Mouse (Mus musculus) MEL (cell line): ENCODE measurements at regions not wholly inside any gene's neighbourhood (a gene's known extent, or its start where the extent isn't known, plus 50 kb on each side); places are given as distances from the start of the nearest gene placed in this dataset.

Experiments
- DNase-seq: peaks from one replicate; pipeline ENCODE4 v3.0.0; 2011; ENCODE audit warnings: low read depth, low spot score
- H3K27ac ChIP-seq: 2 replicates; pipeline ENCODE4 v1.5.1; 2012; ENCODE audit warnings: low read depth, mild to moderate bottlenecking, control low read depth, low read length, moderate library complexity; ENCODE audit not compliant: control insufficient read depth
- H3K27me3 ChIP-seq, 2 experiments: fragments of 150-350 bp in 1 of 2; sonication (generic) in 1 of 2; 2 replicates each; pipeline ENCODE4 v1.6.1; 2012; ENCODE audit warnings: low read length in 2 of 2, mild to moderate bottlenecking in 2 of 2, improper control_type of control experiment in 1 of 2, moderate library complexity in 1 of 2; ENCODE audit not compliant: insufficient read depth in 2 of 2, control insufficient read depth in 1 of 2
- H3K36me3 ChIP-seq, 2 experiments: 2 replicates each; pipeline ENCODE4 v1.6.1; 2012 to 2014; ENCODE audit warnings: low read length in 2 of 2, improper control_type of control experiment in 1 of 2, inconsistent platforms in 1 of 2, mild to moderate bottlenecking in 1 of 2; ENCODE audit not compliant: insufficient read depth in 2 of 2, control insufficient read depth in 1 of 2
- H3K4me1 ChIP-seq, 2 experiments: fragments of 150-350 bp in 1 of 2; sonication (generic) in 1 of 2; 2 replicates each; pipeline ENCODE4 v1.6.1; 2012; ENCODE audit warnings: low read length in 2 of 2, improper control_type of control experiment in 1 of 2, mild to moderate bottlenecking in 1 of 2; ENCODE audit not compliant: insufficient read depth in 2 of 2, control insufficient read depth in 1 of 2
- H3K4me3 ChIP-seq, 2 experiments: fragments of 150-350 bp in 1 of 2; sonication (generic) in 1 of 2; 2 replicates each; pipeline ENCODE4 v1.5.1; 2012; ENCODE audit warnings: low read depth in 2 of 2, low read length in 2 of 2, mild to moderate bottlenecking in 2 of 2, moderate library complexity in 2 of 2, control low read depth in 1 of 2, improper control_type of control experiment in 1 of 2; ENCODE audit not compliant: control insufficient read depth in 1 of 2, insufficient read depth in 1 of 2
- H3K79me2 ChIP-seq: 2 replicates; pipeline ENCODE4 v1.6.1; 2012; ENCODE audit warnings: mild to moderate bottlenecking, low read length, moderate library complexity; ENCODE audit not compliant: control insufficient read depth, poor library complexity, insufficient read depth
- H3K9ac ChIP-seq: 2 replicates; pipeline ENCODE4 v1.6.1; 2012; ENCODE audit warnings: low read depth, mild to moderate bottlenecking, control low read depth, low read length, moderate library complexity; ENCODE audit not compliant: control insufficient read depth, poor library complexity, severe bottlenecking
- H3K9me3 ChIP-seq: fragments of 150-350 bp; sonication (generic); replicated peaks from 2 replicates; pipeline ENCODE4 v1.6.1; 2012; ENCODE audit warnings: mild to moderate bottlenecking, low read length, improper control_type of control experiment, moderate library complexity; ENCODE audit not compliant: insufficient read depth
- CHD2 ChIP-seq: IDR thresholded peaks from 2 replicates; pipeline ENCODE4 v1.6.1; 2011; ENCODE audit warnings: low read length, improper control_type of control experiment
- EP300 ChIP-seq, 2 experiments: IDR thresholded peaks; 2 replicates each; pipeline ENCODE4 v1.6.1; 2011; ENCODE audit warnings: improper control_type of control experiment in 2 of 2, low read length in 2 of 2, low read depth in 1 of 2, mild to moderate bottlenecking in 1 of 2
- MAFK ChIP-seq: IDR thresholded peaks from 2 replicates; pipeline ENCODE4 v1.6.1; 2011; ENCODE audit warnings: low read depth, mild to moderate bottlenecking, low read length, improper control_type of control experiment, borderline replicate concordance
- MEF2A ChIP-seq: IDR thresholded peaks from 2 replicates; pipeline ENCODE4 v1.6.1; 2014; ENCODE audit warnings: low read depth, mild to moderate bottlenecking, inconsistent platforms, low read length, improper control_type of control experiment; ENCODE audit not compliant: poor library complexity, insufficient replicate concordance, severe bottlenecking; ENCODE audit errors: extremely low read depth
- MXI1 ChIP-seq: IDR thresholded peaks from 2 replicates; pipeline ENCODE4 v1.6.1; 2011; ENCODE audit warnings: mild to moderate bottlenecking, low read depth, low read length, improper control_type of control experiment
- MYC ChIP-seq: IDR thresholded peaks from 2 replicates; pipeline ENCODE4 v1.6.1; 2011; ENCODE audit warnings: low read depth, mild to moderate bottlenecking, low read length, improper control_type of control experiment, moderate library complexity
- POLR2A ChIP-seq, 2 experiments: IDR thresholded peaks; 2 replicates each; pipeline ENCODE4 v1.6.1; 2011 to 2012; ENCODE audit warnings: low read length in 2 of 2, mild to moderate bottlenecking in 2 of 2, control low read depth in 1 of 2, improper control_type of control experiment in 1 of 2, low read depth in 1 of 2, moderate library complexity in 1 of 2; ENCODE audit not compliant: control insufficient read depth in 1 of 2, insufficient read depth in 1 of 2, poor library complexity in 1 of 2
- POLR2AphosphoS2 ChIP-seq: IDR thresholded peaks from 2 replicates; pipeline ENCODE4 v1.6.1; 2011; ENCODE audit warnings: low read length, improper control_type of control experiment
- RAD21 ChIP-seq: IDR thresholded peaks from 2 replicates; pipeline ENCODE4 v1.6.1; 2011; ENCODE audit warnings: mild to moderate bottlenecking, low read depth, low read length, improper control_type of control experiment
- RCOR1 ChIP-seq: IDR thresholded peaks from 2 replicates; pipeline ENCODE4 v1.6.1; 2012; ENCODE audit warnings: low read depth, mild to moderate bottlenecking, inconsistent platforms, low read length, improper control_type of control experiment
- SMC3 ChIP-seq: IDR thresholded peaks from 2 replicates; pipeline ENCODE4 v1.6.1; 2011; ENCODE audit warnings: low read depth, low read length, improper control_type of control experiment
- TAL1 ChIP-seq: IDR thresholded peaks from 2 replicates; pipeline ENCODE4 v1.6.1; 2012; ENCODE audit warnings: mild to moderate bottlenecking, inconsistent platforms, low read length, moderate library complexity, mixed read lengths
- TBP ChIP-seq: IDR thresholded peaks from 2 replicates; pipeline ENCODE4 v1.8.0; 2011; ENCODE audit warnings: low read depth, low read length, improper control_type of control experiment
- TCF12 ChIP-seq: IDR thresholded peaks from 2 replicates; pipeline ENCODE4 v1.6.1; 2014; ENCODE audit warnings: low read depth, mild to moderate bottlenecking, inconsistent platforms, low read length, improper control_type of control experiment, moderate library complexity
- UBTF ChIP-seq: IDR thresholded peaks from 2 replicates; pipeline ENCODE4 v1.6.1; 2012; ENCODE audit warnings: low read depth, mild to moderate bottlenecking, inconsistent platforms, low read length, improper control_type of control experiment, moderate library complexity, borderline replicate concordance; ENCODE audit not compliant: insufficient read depth
- USF2 ChIP-seq, 2 experiments: IDR thresholded peaks; 2 replicates each; pipeline ENCODE4 v1.6.1; 2011 to 2012; ENCODE audit warnings: improper control_type of control experiment in 2 of 2, low read length in 2 of 2, borderline replicate concordance in 1 of 2, inconsistent platforms in 1 of 2, low read depth in 1 of 2, mild to moderate bottlenecking in 1 of 2; ENCODE audit not compliant: insufficient read depth in 1 of 2
- ZC3H11A ChIP-seq: IDR thresholded peaks from 2 replicates; pipeline ENCODE4 v1.6.1; 2012; ENCODE audit warnings: low read depth, mild to moderate bottlenecking, inconsistent platforms, low read length, improper control_type of control experiment
- ZMIZ1 ChIP-seq: IDR thresholded peaks from 2 replicates; pipeline ENCODE4 v1.6.1; 2012; ENCODE audit warnings: low read depth, mild to moderate bottlenecking, inconsistent platforms, low read length, improper control_type of control experiment, moderate library complexity

DNA sequence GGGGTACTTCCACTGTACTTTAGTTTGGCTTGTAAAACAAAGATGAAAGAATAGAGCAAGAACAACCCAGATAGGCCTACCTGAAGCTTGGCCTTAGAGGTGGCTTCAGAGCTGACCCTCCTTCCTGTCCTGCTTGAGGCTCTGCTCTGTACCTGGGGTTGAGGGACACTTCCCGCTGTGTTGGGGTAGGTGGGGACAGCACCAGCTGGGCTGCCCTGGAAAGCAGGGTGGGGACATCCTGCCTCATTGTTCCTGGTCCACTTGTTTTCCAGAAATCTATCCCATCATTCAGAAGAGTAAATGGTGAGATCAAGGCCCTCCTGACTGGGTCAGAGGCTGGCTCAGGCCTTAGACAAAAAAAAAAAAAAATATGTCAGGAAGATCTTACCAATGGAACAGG is 141.9 kb downstream of the Zfp36l2 start:
- H3K4me3 ChIP-seq: no peak overlapping the region
- no peaks in the 10 kb centered on the region for H3K79me2 ChIP-seq
- H3K27ac ChIP-seq: no peak overlapping the region
- TF ChIP-seq SMC3 (no peak), UBTF (no peak), TBP (no peak), POLR2A (IDR thresholded peaks at IDR 0.05; ENCODE audit: control insufficient read depth in 1 of 2, insufficient read depth in 1 of 2, low read depth in 1 of 2, low read length in 2 of 2, poor library complexity in 1 of 2) (no peak), MEF2A (no peak), ZMIZ1 (no peak), EP300 (IDR thresholded peaks at IDR 0.05; ENCODE audit: low read depth in 1 of 2, low read length in 2 of 2) (no peak), MXI1 (no peak), POLR2AphosphoS2 (no peak)
- no peaks in the 10 kb centered on the region for H3K4me1 ChIP-seq
- DNase-seq: no peak
- H3K36me3 ChIP-seq: no peaks in the 10 kb centered on the region
- no peaks in the 10 kb centered on the region for H3K27me3 ChIP-seq
- no peaks in the 10 kb centered on the region for H3K9me3 ChIP-seq
- no peak overlapping the region for H3K9ac ChIP-seq

GRCm38 (mm10) chr17:84044472-84044936 is 143.2 kb downstream of the Zfp36l2 start:
- no peaks in the 10 kb centered on the region for H3K27me3 ChIP-seq
- H3K27ac ChIP-seq: no peak overlapping the region
- H3K9me3 ChIP-seq: no peaks in the 10 kb centered on the region
- no peak for TF ChIP-seq RCOR1
- TF ChIP-seq RAD21: no peak
- TF ChIP-seq MYC: no peak
- TF ChIP-seq USF2 (IDR thresholded peaks at IDR 0.05; ENCODE audit: borderline replicate concordance in 1 of 2, insufficient read depth in 1 of 2, low read depth in 1 of 2, low read length in 2 of 2): no peak
- TF ChIP-seq TAL1: no peak
- no peak for TF ChIP-seq CHD2
- TF ChIP-seq MEF2A: no peak
- TF ChIP-seq TCF12: no peak
- TF ChIP-seq ZC3H11A: no peak
- TF ChIP-seq MAFK: no peak
- TF ChIP-seq POLR2AphosphoS2: no peak
- H3K79me2 ChIP-seq: no peaks in the 10 kb centered on the region
- H3K4me3 ChIP-seq: no peak overlapping the region
- DNase-seq: no peak
- no peaks in the 10 kb centered on the region for H3K36me3 ChIP-seq
- H3K9ac ChIP-seq: no peak overlapping the region
- H3K4me1 ChIP-seq: no peaks in the 10 kb centered on the region
